Mouse (Mus musculus) splenic B cell, adult 2 months (primary cell): ENCODE results near the gene Ctnnal1.
A peak's percentile ranks its signal among the peaks of the same experiment; 100 is the strongest.

Experiments
- DNase-seq: peaks from one replicate; pipeline ENCODE4 v3.0.0-alpha.2; 2011; ENCODE audit warnings: low read depth, low spot score
- H3K27me3 ChIP-seq: 2 replicates; pipeline ENCODE4 v1.6.1; 2012; ENCODE audit warnings: mild to moderate bottlenecking, low read length, moderate library complexity, mixed read lengths; ENCODE audit not compliant: control insufficient read depth, poor library complexity, insufficient read depth, severe bottlenecking
- H3K36me3 ChIP-seq: 2 replicates; pipeline ENCODE4 v1.6.1; 2012; ENCODE audit warnings: mild to moderate bottlenecking, low read length, moderate library complexity, mixed read lengths; ENCODE audit not compliant: control insufficient read depth, poor library complexity, insufficient read depth, severe bottlenecking

Gene Ctnnal1

DNA sequence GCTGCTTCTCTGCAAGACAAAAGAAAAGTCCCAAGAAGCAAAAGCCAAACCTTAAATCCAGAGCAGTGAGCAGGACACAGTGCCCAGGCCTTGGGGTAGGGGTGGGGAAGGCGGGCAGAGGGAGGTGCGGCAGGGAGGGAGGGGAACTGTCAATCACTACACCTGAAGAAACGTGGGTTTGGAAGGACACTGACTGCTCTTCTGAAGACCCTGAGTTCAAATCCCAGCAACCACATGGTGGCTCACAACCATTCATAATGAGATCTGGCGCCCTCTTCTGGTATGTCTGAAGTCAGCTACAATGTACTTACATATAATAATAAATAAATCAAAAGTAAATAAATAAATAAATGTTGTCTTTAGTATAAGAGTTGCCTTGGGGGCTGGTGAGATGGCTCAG, 20.1 kb downstream of the Ctnnal1 start:
- H3K36me3 ChIP-seq = peaks cover 2% of the 10 kb centered on the region; the same call in 1 of the 2 replicates
- DNase-seq = peak; percentile 4
- no peaks in the 10 kb centered on the region for H3K27me3 ChIP-seq

DNA sequence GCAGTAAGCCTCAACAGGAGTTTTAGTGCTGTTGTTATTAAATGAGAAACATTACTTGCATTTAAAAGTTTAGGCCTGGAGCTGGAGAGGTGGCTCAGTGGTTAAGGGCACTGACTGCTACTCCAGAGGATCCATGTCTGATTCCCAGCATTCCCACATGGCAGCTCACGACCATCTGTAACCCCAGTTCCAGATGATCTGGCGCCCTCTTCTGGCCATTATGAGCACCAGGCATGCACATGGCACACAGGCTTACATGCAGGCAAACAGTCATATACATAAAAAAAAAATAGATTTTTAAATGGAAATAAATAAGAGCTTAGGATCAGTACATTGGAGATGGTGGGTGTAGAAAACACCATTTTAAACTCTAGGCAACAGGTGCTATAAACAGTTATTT, 21.0 kb downstream of the Ctnnal1 start:
- no peak for DNase-seq
- Histone ChIP-seq H3K36me3 (peaks cover 2% of the 10 kb centered on the region; the same call in 1 of the 2 replicates), H3K27me3 (no peaks in the 10 kb centered on the region)

DNA sequence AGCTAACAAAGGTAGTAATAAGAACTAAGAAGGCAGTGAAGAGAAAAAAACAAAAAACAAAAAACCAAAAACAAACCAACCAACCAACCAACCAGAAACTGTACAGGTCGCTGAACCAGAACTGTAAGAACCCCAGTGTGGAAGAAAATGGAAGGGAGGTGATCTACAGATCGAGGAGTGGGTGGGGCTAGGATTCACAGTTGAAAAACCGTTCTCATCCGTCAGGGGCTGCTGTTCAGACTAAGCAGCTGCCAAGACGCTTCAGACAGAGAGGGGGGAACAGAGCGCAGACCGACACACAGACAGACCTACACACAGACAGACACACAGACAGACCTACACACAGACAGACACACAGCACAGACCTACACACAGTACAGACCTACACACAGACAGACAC, 22.5 kb downstream of the Ctnnal1 start:
- Histone ChIP-seq H3K27me3 (no peaks in the 10 kb centered on the region), H3K36me3 (peaks cover 2% of the 10 kb centered on the region; the same call in 1 of the 2 replicates)
- peak; percentile 15 for DNase-seq

DNA sequence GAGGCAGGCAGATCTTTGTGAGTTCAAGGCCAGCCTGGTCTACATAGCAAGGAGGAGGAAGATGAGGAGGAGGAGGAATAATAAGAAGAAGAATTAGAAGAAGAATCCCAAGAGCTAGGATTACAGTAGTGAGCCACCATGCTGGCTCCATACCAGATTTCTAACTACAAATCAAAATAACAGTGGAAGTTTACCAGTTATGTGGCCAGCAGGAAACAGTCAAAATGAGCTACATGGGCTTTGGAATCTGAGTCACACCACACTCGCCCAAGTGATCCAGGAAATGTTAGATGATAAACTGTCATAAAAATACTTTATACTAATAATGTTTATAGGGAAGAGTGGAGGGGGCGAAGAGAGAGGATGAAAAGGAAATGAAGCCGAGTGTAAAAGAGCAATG, 24.7 kb downstream of the Ctnnal1 start:
- DNase-seq = no peak
- Histone ChIP-seq H3K36me3 (peaks cover 2% of the 10 kb centered on the region; the same call in 1 of the 2 replicates), H3K27me3 (no peaks in the 10 kb centered on the region)

DNA sequence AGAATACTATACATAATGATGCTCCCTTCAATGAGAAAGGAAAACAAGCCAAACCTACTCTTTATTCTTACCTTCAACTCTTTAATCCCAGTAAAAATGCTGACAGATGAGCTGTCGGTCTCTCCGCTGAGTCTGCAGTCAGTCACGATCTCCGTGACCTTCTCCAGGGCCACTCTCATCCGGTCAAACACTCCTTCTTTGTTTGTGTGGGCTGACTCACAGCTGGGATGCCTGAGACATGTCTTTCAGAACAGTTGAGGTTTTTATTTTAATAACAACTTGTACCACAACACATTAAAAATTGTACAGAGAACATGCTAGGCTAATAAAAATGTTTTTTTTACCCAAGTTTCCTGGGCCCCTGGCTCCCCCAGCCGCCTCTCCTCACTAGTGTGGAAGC, 27.3 kb downstream of the Ctnnal1 start:
- no peaks in the 10 kb centered on the region for H3K27me3 ChIP-seq
- H3K36me3 ChIP-seq = peaks cover 2% of the 10 kb centered on the region; the same call in 1 of the 2 replicates
- no peak for DNase-seq

DNA sequence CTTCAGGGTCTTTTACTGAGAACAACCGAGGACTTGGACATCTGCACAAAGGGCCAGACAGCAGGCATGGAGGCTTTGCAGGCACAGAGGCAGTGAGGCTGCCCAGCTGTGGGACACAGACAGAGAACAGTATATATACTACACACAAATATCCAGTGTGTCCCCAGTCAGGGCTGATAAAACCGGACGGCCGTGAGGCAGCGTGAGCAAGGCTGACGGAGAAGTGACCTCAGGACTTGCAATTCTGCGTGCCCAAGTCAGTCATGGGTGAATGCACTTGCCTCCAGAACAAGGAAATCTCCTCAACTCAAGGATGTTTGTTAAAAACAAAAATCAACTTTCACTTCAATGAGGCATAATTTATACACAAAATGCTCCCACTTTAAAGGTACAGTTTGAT, 33.0 kb downstream of the Ctnnal1 start:
- H3K36me3 ChIP-seq = no peaks in the 10 kb centered on the region
- no peak for DNase-seq
- H3K27me3 ChIP-seq = no peaks in the 10 kb centered on the region

DNA sequence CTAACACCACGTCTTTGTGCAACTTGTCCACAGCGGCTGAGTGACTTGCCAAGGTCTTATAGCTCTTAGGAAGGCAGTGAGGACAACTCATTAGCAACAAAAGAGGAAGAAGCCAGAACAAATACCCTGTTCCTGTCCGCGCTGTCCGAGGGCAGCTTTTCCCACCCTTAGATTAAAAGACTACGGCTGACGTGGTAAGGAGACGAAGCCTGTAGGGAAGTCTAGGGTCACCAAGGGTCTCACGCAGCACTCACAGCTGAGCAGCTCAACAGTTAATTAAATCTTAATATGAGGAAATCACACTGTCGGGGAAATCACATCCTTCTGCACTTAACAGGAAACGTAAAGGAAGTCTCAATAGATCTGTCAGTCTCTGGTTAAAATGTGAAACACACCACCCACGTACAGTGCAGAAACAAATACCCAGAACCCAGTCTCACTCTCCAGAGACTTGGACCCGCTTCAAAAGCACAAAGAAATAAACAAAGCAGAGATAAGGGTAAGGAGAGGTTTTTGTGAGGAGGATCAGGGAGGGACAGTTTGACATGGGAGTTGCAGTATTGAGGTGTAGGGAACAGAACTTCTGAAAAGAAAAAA, 33.9 kb downstream of the Ctnnal1 start:
- Histone ChIP-seq H3K36me3 (no peaks in the 10 kb centered on the region), H3K27me3 (no peaks in the 10 kb centered on the region)
- peak; percentile 7 for DNase-seq

DNA sequence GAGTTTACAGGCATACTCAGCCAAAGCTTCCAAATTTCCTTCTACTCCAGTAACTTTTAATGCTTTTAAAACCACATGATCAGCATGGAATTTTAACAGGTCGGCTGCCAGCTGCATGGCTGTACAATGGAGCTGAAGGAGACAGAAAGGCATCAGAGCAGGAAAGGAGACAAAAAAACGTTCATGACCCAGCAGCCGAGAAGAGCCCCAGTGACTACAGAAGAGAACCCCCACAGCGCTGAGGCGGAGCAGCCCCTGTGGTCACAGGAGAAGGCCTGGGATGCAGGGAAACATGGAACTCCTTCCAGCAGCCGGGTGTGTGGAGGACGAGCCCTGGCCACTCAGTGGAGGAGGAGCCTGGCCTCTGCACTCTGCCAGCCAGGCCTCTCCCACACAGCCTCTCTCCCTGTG, 35.5 kb downstream of the Ctnnal1 start:
- no peaks in the 10 kb centered on the region for H3K36me3 ChIP-seq
- no peaks in the 10 kb centered on the region for H3K27me3 ChIP-seq
- DNase-seq = no peak

DNA sequence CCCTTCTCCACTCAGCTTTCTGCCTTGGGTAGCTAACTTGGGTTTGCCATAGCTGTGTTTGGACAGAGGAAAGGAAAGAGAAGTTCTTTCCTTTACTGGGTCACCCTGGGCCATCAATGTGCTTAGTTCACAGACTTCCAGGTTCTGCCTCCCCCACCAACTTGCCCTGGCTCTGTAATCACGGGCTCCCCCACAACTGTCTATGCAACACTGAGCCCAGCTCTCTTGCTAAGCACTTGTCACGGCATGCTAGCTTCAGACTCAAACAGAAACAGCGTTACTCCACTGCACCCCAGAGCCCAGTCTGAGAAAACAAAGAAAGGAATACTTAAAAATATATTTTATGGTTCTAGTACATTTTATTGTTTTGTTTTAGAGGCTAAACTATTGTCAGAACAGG, 36.1 kb downstream of the Ctnnal1 start:
- Histone ChIP-seq H3K36me3 (no peaks in the 10 kb centered on the region), H3K27me3 (no peaks in the 10 kb centered on the region)
- no peak for DNase-seq

DNA sequence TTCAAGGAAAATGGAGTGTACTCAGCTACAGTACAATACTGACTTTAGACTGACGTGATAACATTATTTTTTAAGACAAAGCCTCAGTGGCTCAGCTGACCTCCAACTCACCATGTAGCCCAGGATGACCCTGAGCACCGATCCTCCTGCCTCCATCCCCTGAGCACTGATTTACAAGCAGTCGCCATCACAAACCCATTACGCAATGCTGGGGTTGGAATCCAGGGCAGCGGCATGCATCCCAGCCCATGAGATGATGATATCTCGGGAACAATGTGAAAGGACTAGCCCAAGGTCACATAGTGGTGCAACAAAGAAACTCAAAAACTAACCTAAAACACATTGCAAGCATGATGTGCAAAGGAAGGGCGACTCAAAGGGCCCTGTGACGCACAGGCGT, 40.8 kb downstream of the Ctnnal1 start:
- DNase-seq = no peak
- no peaks in the 10 kb centered on the region for H3K36me3 ChIP-seq
- no peaks in the 10 kb centered on the region for H3K27me3 ChIP-seq

DNA sequence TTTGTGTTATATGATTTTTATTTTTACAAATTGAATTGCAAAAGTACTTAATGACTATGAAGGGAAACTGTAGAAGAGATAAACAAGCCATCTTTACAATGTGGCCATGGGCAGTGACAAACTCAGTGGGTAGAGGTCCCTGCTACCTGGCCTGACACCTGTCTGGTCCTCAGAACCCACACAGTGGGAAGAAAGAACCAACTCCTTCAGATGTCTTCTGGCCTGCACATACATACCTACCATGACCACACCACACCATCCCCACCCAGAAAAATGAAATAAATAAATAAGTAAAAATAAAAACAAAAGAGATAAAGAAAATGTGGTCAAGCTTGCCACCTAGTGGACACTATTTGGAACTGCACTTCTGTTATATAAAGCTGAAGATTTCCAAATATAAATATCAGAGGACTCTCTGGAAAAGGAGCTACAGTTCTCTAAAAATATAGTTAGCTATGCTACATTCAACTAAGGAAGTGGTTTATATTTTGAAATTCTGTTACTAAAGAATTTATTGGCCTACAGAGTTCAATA, 44.9 kb downstream of the Ctnnal1 start:
- Histone ChIP-seq H3K27me3 (no peaks in the 10 kb centered on the region), H3K36me3 (no peaks in the 10 kb centered on the region)
- peak; percentile 55 for DNase-seq

DNA sequence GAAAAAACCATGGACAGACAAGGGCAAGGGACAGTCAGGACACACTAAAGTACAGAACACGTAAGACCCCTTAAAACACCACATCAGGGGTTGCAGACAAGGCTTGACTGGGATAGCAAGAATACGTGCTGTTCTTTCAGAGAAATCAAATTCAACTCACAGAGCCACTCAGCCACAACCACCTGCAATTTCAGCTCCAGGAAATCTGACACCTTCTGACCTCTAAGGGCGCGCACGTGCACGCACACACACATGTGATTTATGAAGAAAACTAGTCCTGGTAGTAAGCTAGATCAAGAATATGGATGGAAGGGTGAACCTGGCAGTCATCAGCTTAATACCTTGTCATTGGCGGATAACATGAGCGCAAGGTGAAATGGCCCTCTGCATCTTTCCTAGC, 49.9 kb downstream of the Ctnnal1 start:
- no peak for DNase-seq
- no peaks in the 10 kb centered on the region for H3K27me3 ChIP-seq
- H3K36me3 ChIP-seq = no peaks in the 10 kb centered on the region

DNA sequence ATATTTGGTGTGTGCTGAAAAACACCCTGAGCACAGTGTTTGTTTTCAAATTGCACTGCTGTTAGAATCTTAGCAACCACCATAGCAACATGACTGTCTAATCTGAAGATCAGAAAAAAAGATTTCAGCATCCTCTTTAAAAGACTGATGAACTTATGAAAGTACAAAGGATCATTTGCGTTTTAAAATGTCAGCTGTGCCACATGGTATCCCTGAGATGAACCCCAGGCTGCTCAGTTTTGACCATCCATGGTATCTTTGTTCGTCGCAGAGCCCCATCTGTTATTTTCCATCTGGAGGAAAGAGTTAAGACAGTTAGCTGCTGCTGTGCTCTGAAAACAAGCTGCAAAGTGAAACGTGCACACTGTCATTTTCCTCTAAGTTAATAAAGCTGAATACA, 52.9 kb downstream of the Ctnnal1 start:
- no peak for DNase-seq
- H3K36me3 ChIP-seq = no peaks in the 10 kb centered on the region; the same call in 1 of the 2 replicates
- H3K27me3 ChIP-seq = no peaks in the 10 kb centered on the region

DNA sequence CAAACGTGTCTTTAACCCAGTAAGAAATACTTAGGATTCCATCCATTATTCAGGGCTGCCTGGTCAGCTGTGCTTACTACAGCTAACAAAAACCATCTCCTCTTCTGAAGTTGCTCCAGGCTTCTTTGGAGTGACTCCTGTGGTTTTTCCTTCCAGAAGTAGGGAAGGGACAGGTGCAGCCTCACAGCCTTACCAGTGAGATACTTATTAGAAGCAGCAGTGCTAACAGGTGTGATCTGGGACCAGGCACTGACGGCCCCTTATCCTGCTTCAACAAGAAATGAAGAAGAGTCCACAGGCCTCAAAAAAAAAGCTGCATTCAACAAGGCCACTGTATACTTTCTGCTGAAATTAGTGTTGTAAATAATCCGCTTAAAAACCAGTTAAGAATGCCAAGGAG, 53.3 kb downstream of the Ctnnal1 start:
- no peaks in the 10 kb centered on the region; the same call in 1 of the 2 replicates for H3K36me3 ChIP-seq
- H3K27me3 ChIP-seq = no peaks in the 10 kb centered on the region
- no peak for DNase-seq

DNA sequence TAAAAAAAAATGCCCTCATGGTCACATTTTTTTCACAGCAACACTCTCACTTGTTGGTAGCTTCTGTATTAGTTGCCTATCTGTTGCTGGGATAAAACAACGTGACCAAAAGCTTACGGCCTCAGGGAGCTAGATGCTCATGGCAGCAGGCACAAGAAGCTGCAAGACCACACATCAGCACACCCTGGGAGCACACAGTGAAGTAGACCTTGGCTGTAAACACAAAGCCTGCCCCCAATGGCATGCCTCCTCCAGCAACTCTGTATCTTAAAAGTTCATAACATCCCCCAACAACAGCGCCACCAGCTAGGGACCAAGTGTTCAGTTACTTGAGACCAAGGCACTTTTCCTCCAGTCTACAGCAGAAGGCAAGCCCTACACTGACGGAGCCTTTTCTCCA, 55.9 kb downstream of the Ctnnal1 start:
- no peaks in the 10 kb centered on the region; the same call in none of the 2 replicates for H3K36me3 ChIP-seq
- H3K27me3 ChIP-seq = no peaks in the 10 kb centered on the region
- no peak for DNase-seq

DNA sequence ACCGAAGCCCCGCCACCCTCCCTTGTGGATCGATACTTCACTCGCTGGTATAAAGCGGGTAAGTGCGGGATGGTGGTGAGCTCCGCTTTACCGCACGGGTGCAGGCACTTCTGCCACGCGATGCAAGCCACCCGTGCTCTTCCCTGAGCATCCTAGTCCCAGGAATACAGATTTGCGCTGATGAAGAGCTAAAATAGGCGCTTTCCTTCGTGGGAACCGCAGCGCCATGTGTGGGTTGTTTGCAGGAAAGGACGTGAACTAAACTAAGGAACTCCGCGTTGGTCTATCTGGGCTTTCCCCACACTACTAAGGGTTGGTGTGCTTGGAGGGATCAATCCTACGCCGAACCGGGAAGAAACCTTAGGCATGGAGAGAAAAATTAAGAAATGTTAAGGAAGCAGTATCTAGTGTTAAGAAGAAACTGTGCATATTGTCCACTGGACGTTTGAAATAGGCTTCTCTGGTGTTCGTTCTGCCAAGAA, 62.3 kb downstream of the Ctnnal1 start:
- H3K27me3 ChIP-seq = no peaks in the 10 kb centered on the region
- H3K36me3 ChIP-seq = peaks cover 1% of the 10 kb centered on the region
- no peak for DNase-seq
